In the genomic region with DNA sequence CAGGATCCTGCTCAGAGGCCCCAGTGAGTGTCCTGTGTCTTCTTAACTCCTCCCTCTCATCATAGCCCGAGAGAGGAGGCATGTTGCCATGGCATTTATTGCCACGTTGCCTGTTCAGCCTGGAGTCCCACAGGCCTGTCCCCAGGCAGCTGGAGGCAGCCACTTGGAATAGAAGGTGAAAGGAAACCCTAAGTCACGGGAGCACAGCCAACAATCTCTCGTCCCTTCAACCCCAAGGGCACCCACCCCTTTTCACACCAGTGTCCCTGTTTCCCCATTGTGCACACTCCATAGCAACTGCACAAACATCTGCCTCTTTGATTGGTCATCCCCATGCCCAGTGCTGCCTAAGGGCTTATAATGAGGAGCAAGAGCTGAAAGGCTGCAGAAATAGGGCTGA, we compare ENCODE assay signal across 9 mouse cellular contexts. TPM values are rescaled to one million over a fixed set of nuclear protein-coding genes. Genes with fewer than 3 reads are reported as not detected.
DNase-seq lines count a peak whose midpoint lies in the region; ATAC-seq and TF ChIP-seq lines count a peak whose summit lies in the region.
"Had no signal": no experiment of that assay in that cellular context is flagged by ENCODE, and none has a peak within 500 bp of the region (broad histone marks: within the 10 kb centered on the region; RNA-seq: fewer than 3 reads in every experiment).

No protein-coding gene starts in this region.

- no peak overlapping the region for H3K4me3 ChIP-seq in forebrain, embryonic 14.5 days (ENCODE audit: low read depth, low read length)
- no peak overlapping the region for H3K4me3 ChIP-seq in limb, embryonic 10.5 days
- no peak overlapping the region for H3K4me3 ChIP-seq in stomach, postnatal 0 days (ENCODE audit: low read depth, low read length)
- H3K4me3 ChIP-seq: embryonic facial prominence, embryonic 13.5 days had no signal

- 16% methylated on average over 4 of the region's 4 CpGs for WGBS in forebrain, embryonic 14.5 days
- WGBS in limb, embryonic 10.5 days, result 53% methylated on average over 4 of the region's 4 CpGs
- WGBS in stomach, postnatal 0 days, result 57% methylated on average over 4 of the region's 4 CpGs

- no peak for TF ChIP-seq CTCF in stomach, postnatal 0 days (IDR thresholded peaks at IDR 0.05; ENCODE audit: low read depth)

- no peaks in the 10 kb centered on the region for H3K27me3 ChIP-seq in forebrain, embryonic 14.5 days (replicated peaks; ENCODE audit: control insufficient read depth, insufficient read depth, low read length)
- H3K27me3 ChIP-seq in limb, embryonic 10.5 days (ENCODE audit: low read depth, poor library complexity, severe bottlenecking), result no peaks in the 10 kb centered on the region
- no peaks in the 10 kb centered on the region for H3K27me3 ChIP-seq in stomach, postnatal 0 days (ENCODE audit: control insufficient read depth, insufficient read depth, low read length)

- peak; percentile 73 to 78 for DNase-seq in right cerebral cortex, postnatal 10 days (ENCODE audit: low spot score in 2 of 2)
- DNase-seq in right cerebral cortex, postnatal 36 days (ENCODE audit: low spot score in 2 of 2), result no peak
- peak; percentile 60 for DNase-seq in forebrain, embryonic 14.5 days (ENCODE audit: low spot score)
- no peak for DNase-seq in limb, embryonic 10.5 days (ENCODE audit: low spot score)
- no peak for DNase-seq in stomach, postnatal 0 days (ENCODE audit: low spot score)

- H3K36me3 ChIP-seq in forebrain, embryonic 14.5 days (ENCODE audit: control insufficient read depth, insufficient read depth, low read length), result no peaks in the 10 kb centered on the region
- H3K36me3 ChIP-seq in limb, embryonic 10.5 days, result no peaks in the 10 kb centered on the region
- H3K36me3 ChIP-seq in stomach, postnatal 0 days (ENCODE audit: control insufficient read depth, insufficient read depth, low read length), result no peaks in the 10 kb centered on the region
- H3K36me3 ChIP-seq: embryonic facial prominence, embryonic 13.5 days had no signal

- ATAC-seq in forebrain, embryonic 14.5 days, result peak; percentile 73
- no peak for ATAC-seq in megakaryocyte progenitor cell, adult 5-6 weeks (replicated peaks; ENCODE audit: poor library complexity)
- no peak for ATAC-seq in megakaryocyte, adult 5-6 weeks (ENCODE audit: poor library complexity, severe bottlenecking)
- no peak for ATAC-seq in stomach, postnatal 0 days (ENCODE audit: low FRiP score, low TSS enrichment)
- ATAC-seq: Patski had no signal

- no peaks in the 10 kb centered on the region for H3K9me3 ChIP-seq in forebrain, embryonic 14.5 days (replicated peaks; ENCODE audit: control insufficient read depth, low read length)
- no peaks in the 10 kb centered on the region for H3K9me3 ChIP-seq in limb, embryonic 10.5 days (replicated peaks)
- no peaks in the 10 kb centered on the region for H3K9me3 ChIP-seq in stomach, postnatal 0 days (ENCODE audit: control insufficient read depth, low read length)
- H3K9me3 ChIP-seq: embryonic facial prominence, embryonic 13.5 days had no signal

- peaks cover 8% of the 10 kb centered on the region for H3K4me1 ChIP-seq in forebrain, embryonic 14.5 days (ENCODE audit: control insufficient read depth, insufficient read depth, low read length)
- peaks cover 36% of the 10 kb centered on the region for H3K4me1 ChIP-seq in limb, embryonic 10.5 days
- H3K4me1 ChIP-seq in stomach, postnatal 0 days (replicated peaks; ENCODE audit: control insufficient read depth, insufficient read depth), result no peaks in the 10 kb centered on the region

- no peak overlapping the region for H3K4me2 ChIP-seq in forebrain, embryonic 14.5 days (ENCODE audit: low read length)
- no peak overlapping the region for H3K4me2 ChIP-seq in stomach, postnatal 0 days (replicated peaks; ENCODE audit: low read depth)
- H3K4me2 ChIP-seq: embryonic facial prominence, embryonic 13.5 days had no signal

- no peak overlapping the region for H3K9ac ChIP-seq in forebrain, embryonic 14.5 days (ENCODE audit: low read length)
- H3K9ac ChIP-seq in stomach, postnatal 0 days (ENCODE audit: low read length), result no peak overlapping the region
- H3K9ac ChIP-seq: embryonic facial prominence, embryonic 13.5 days had no signal

- H3K27ac ChIP-seq in forebrain, embryonic 14.5 days (ENCODE audit: low read depth, low read length), result 0 out of 2 replicates have a peak overlapping the region, but pooled peaks have one; percentile 27
- H3K27ac ChIP-seq in limb, embryonic 10.5 days, result 0 out of 2 replicates have a peak overlapping the region, but pooled peaks have one; percentile 36
- H3K27ac ChIP-seq in stomach, postnatal 0 days (replicated peaks), result no peak overlapping the region
- H3K27ac ChIP-seq: embryonic facial prominence, embryonic 13.5 days had no signal

- no peak for TF ChIP-seq EP300 in stomach, postnatal 0 days (optimal IDR thresholded peaks at IDR 0.05)

RNA-seq across cellular contexts. Expression of gene Snph, which starts 28.8 kb away (rescaled TPM):
- polyA plus RNA-seq in forebrain, embryonic 14.5 days (2014; fragmentation: Nextera tagmentation; extraction: Ambion mirVana), result 4.9 and 8.8 TPM in 2 replicates
- polyA plus RNA-seq in limb, embryonic 10.5 days (2016; fragmentation: Nextera tagmentation; extraction: Ambion mirVana), result 0.14 and 0.30 TPM in 2 replicates
- total RNA-seq in megakaryocyte progenitor cell, adult 5-6 weeks (2015), result not detected in 2 replicates
- total RNA-seq in megakaryocyte progenitor cell, adult 5-6 weeks (2017), result not detected in 2 replicates
- total RNA-seq in megakaryocyte, adult 5-6 weeks (2015), result not detected in 2 replicates
- not detected in 2 replicates for total RNA-seq in megakaryocyte, adult 5-6 weeks (2017)
- polyA plus RNA-seq in stomach, postnatal 0 days (2015; fragmentation: Nextera tagmentation; extraction: Ambion mirVana), result 0.50 and 0.52 TPM in 2 replicates

RNA-seq across cellular contexts. Expression of gene Sdcbp2, which starts 31.2 kb away (rescaled TPM):
- 1.2 and 1.3 TPM in 2 replicates for polyA plus RNA-seq in forebrain, embryonic 14.5 days (2014; fragmentation: Nextera tagmentation; extraction: Ambion mirVana)
- polyA plus RNA-seq in limb, embryonic 10.5 days (2016; fragmentation: Nextera tagmentation; extraction: Ambion mirVana), result 0.55 and 0.73 TPM in 2 replicates
- 0.10 and 0.22 TPM in 2 replicates for total RNA-seq in megakaryocyte progenitor cell, adult 5-6 weeks (2015)
- not detected in 2 replicates for total RNA-seq in megakaryocyte progenitor cell, adult 5-6 weeks (2017)
- 0.82 TPM in 1 of 2 replicates, not detected in the other for total RNA-seq in megakaryocyte, adult 5-6 weeks (2015)
- not detected in 2 replicates for total RNA-seq in megakaryocyte, adult 5-6 weeks (2017)
- 156 and 169 TPM in 2 replicates for polyA plus RNA-seq in stomach, postnatal 0 days (2015; fragmentation: Nextera tagmentation; extraction: Ambion mirVana)

Comparison
In these comparisons a context has a peak if more than half of its experiments do, and no peak if none do; other contexts are left out.
1. DNase-seq: peak in right cerebral cortex, postnatal 10 days (2 of 2) and forebrain, embryonic 14.5 days (single experiment); none in right cerebral cortex, postnatal 36 days (0 of 2), limb, embryonic 10.5 days (single experiment) and stomach, postnatal 0 days (single experiment).
2. RNA of gene Sdcbp2, which starts 31.2 kb away (polyA plus RNA-seq): 156 to 169 TPM in stomach, postnatal 0 days; 1.2 to 1.3 TPM in forebrain, embryonic 14.5 days and 0.55 to 0.73 TPM in limb, embryonic 10.5 days; every median in the first group is over 10 times any median in the second.